Mouse (Mus musculus): Measurements from ENCODE around the gene Rnf24. TPM values are rescaled to one million over a fixed set of nuclear protein-coding genes. Genes with fewer than 3 reads are reported as not detected.
A peak's percentile ranks its signal among the peaks of the same experiment; 100 is the strongest.

Gene Rnf24
- polyA plus RNA-seq, 1 experiment from 2014 or later, result 2.9 TPM

DNA sequence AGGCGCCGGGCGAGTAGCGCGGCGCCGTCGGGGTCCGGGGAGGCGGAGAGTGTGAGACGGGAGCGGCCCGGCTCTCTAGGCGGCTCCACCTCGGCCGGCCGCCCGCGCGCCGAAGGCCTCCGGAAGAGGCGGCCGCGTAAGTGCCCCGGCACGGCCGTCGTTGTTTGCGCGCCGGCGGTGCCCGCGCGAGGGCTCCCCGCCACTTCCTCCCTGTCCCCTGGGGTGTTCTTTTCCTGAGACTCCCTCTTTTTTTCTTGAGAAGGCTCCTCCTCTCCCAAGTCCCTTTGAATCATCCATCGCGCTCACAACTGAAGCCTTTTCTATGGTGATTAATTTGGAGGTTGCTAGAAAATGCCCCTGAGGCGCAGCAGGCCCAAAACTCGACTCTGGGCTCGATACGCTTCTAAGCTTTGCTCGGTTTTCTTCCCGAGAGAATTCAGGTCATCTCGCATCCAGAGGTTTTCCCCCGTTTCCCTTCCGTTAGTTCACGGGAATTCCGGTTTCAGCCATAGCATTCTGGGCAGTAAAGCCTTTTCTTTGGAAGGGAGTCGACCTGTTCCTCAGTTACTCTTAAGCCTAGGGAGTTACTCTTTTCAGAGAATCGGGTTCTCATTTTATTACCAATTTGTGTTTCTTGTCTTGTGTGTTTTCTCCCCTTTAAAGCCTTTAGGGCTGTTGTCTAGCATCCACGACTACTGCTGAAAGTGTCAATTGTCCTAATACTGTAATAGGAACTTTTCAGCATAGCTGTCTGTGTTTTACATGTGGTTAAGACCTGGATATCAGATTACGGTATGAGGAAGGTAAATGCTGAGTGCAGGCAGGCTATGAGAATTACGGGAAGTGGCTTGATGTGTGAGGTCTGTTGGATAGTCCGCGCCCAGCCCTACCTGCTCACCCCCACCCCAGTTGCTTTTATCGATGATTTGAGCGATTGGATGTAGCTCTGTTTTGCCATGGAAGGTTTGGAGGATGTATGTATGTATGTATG lies 89.7 kb downstream of the Rnf24 start:
- peak overlapping the region; percentile 99 for H3K27ac ChIP-seq (ENCODE audit: low read length)
- H3K4me3 ChIP-seq (replicated peaks; ENCODE audit: low read length), result peak overlapping the region; percentile 85
- no peaks in the 10 kb centered on the region for H3K36me3 ChIP-seq (ENCODE audit: control insufficient read depth, insufficient read depth, low read length)
- H3K27me3 ChIP-seq (ENCODE audit: control insufficient read depth, insufficient read depth, low read length), result no peaks in the 10 kb centered on the region
- 1% methylated on average over 57 of the region's 59 CpGs for WGBS
- peak; percentile 78 for ATAC-seq (ENCODE audit: insufficient read depth, low FRiP score)
- H3K9ac ChIP-seq (ENCODE audit: low read length), result peak overlapping the region; percentile 98
- peaks cover 21% of the 10 kb centered on the region for H3K4me1 ChIP-seq (ENCODE audit: control insufficient read depth, insufficient read depth, low read length)
- H3K4me2 ChIP-seq (ENCODE audit: low read depth, low read length), result peak overlapping the region; percentile 66
- H3K9me3 ChIP-seq (replicated peaks; ENCODE audit: control insufficient read depth, low read length), result no peaks in the 10 kb centered on the region

DNA sequence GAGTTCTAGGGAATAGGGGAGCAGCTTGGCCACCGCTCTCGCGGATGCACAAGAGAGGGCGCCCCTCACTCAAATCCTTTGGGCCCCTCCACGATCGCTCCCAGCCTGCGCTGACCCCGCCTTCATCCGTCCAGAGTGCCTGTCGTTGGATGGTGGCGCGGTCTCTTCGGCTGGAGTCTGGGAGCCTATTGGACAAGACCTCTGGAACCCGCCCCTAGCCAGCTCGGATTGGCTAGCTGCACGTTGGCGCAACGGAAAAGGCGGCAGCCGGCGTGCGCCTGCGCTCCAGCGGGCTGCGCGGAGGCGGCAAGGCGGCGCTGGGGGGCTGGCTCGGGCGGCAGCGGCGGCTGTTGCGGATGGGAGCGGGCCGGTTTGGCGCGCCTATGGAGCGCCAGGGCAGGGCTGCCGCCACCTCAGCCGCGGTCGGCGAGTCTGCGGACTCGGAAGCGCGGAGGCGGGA lies 90.4 kb downstream of the Rnf24 start, which contains the start of gene Pank2:
TSS of gene Pank2 (plus strand) at position 283 of the 460 bp plus-strand sequence.
- H3K4me1 ChIP-seq (ENCODE audit: control insufficient read depth, insufficient read depth, low read length), result peaks cover 21% of the 10 kb centered on the region
- WGBS, result under 1% methylated on average over 49 of the region's 49 CpGs
- ATAC-seq (ENCODE audit: insufficient read depth, low FRiP score), result peak; percentile 99
- no peaks in the 10 kb centered on the region for H3K36me3 ChIP-seq (ENCODE audit: control insufficient read depth, insufficient read depth, low read length)
- no peaks in the 10 kb centered on the region for H3K27me3 ChIP-seq (ENCODE audit: control insufficient read depth, insufficient read depth, low read length)
- H3K4me3 ChIP-seq (replicated peaks; ENCODE audit: low read length), result peak within 1 kb of the TSS; percentile 85
- H3K4me2 ChIP-seq (ENCODE audit: low read depth, low read length), result peak within 1 kb of the TSS; percentile 66
- H3K27ac ChIP-seq (ENCODE audit: low read length), result peak within 1 kb of the TSS; percentile 99
- peak within 1 kb of the TSS; percentile 98 for H3K9ac ChIP-seq (ENCODE audit: low read length)
- no peaks in the 10 kb centered on the region for H3K9me3 ChIP-seq (replicated peaks; ENCODE audit: control insufficient read depth, low read length)

- peaks cover 21% of the 10 kb centered on the region for H3K4me1 ChIP-seq (ENCODE audit: control insufficient read depth, insufficient read depth, low read length)
- H3K27me3 ChIP-seq (ENCODE audit: control insufficient read depth, insufficient read depth, low read length), result no peaks in the 10 kb centered on the region
- H3K4me2 ChIP-seq (ENCODE audit: low read depth, low read length), result peak overlapping the region; percentile 55
- peak overlapping the region; percentile 85 for H3K4me3 ChIP-seq (replicated peaks; ENCODE audit: low read length)
- peak; percentile 57 for ATAC-seq (ENCODE audit: insufficient read depth, low FRiP score)
- H3K27ac ChIP-seq (ENCODE audit: low read length), result peak overlapping the region; percentile 96; the same call in 1 of the 2 replicates
- no peaks in the 10 kb centered on the region for H3K9me3 ChIP-seq (replicated peaks; ENCODE audit: control insufficient read depth, low read length)
- WGBS, result 5% methylated on average over 10 of the region's 10 CpGs
- peak overlapping the region; percentile 84 for H3K9ac ChIP-seq (ENCODE audit: low read length)
- H3K36me3 ChIP-seq (ENCODE audit: control insufficient read depth, insufficient read depth, low read length), result no peaks in the 10 kb centered on the region
Measured at GRCm38 (mm10) chr2:131261481-131262212, 91.0 kb downstream of the Rnf24 start.

- Histone ChIP-seq H3K9me3 (replicated peaks; ENCODE audit: control insufficient read depth, low read length) (no peaks in the 10 kb centered on the region), H3K4me3 (replicated peaks; ENCODE audit: low read length) (no peak overlapping the region), H3K4me1 (ENCODE audit: control insufficient read depth, insufficient read depth, low read length) (peaks cover 21% of the 10 kb centered on the region), H3K4me2 (ENCODE audit: low read depth, low read length) (no peak overlapping the region), H3K27ac (ENCODE audit: low read length) (peak overlapping the region; percentile 96; the same call in 1 of the 2 replicates), H3K9ac (ENCODE audit: low read length) (peak overlapping the region; percentile 32; the same call in 1 of the 2 replicates), H3K27me3 (ENCODE audit: control insufficient read depth, insufficient read depth, low read length) (no peaks in the 10 kb centered on the region), H3K36me3 (ENCODE audit: control insufficient read depth, insufficient read depth, low read length) (no peaks in the 10 kb centered on the region)
- ATAC-seq (ENCODE audit: insufficient read depth, low FRiP score), result no peak
- 22% methylated on average over 9 of the region's 9 CpGs for WGBS
Measured at GRCm38 (mm10) chr2:131260544-131261307, 92.0 kb downstream of the Rnf24 start.

GRCm38 (mm10) chr2:131258693-131259092 lies 94.0 kb downstream of the Rnf24 start:
- ATAC-seq (ENCODE audit: insufficient read depth, low FRiP score), result no peak
- Histone ChIP-seq H3K36me3 (ENCODE audit: control insufficient read depth, insufficient read depth, low read length) (no peaks in the 10 kb centered on the region), H3K4me2 (ENCODE audit: low read depth, low read length) (no peak overlapping the region), H3K27me3 (ENCODE audit: control insufficient read depth, insufficient read depth, low read length) (no peaks in the 10 kb centered on the region), H3K9ac (ENCODE audit: low read length) (no peak overlapping the region), H3K4me3 (replicated peaks; ENCODE audit: low read length) (no peak overlapping the region), H3K27ac (ENCODE audit: low read length) (no peak overlapping the region), H3K4me1 (ENCODE audit: control insufficient read depth, insufficient read depth, low read length) (peaks cover 10% of the 10 kb centered on the region; the same call in 1 of the 2 replicates), H3K9me3 (replicated peaks; ENCODE audit: control insufficient read depth, low read length) (no peaks in the 10 kb centered on the region)
- 74% methylated on average over 8 of the region's 8 CpGs for WGBS

DNA sequence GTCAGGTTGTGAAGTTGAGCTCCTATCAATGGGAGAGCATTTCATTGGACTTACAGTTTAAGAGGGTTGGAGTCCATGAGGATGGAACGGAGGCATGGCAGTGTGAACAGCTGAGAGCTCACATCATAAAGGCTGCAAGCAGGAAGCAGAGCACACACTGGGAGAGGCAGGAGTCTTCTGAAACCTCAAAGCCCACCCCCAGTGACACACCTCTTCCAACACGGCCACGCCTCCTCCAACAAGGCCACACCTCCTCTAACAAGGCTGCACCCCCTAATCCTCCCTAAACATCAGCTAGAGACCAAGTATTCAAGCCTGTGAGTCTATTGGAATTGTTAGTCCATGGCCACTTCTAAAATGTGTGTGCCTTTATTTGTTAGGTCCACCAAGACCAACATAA lies 97.0 kb downstream of the Rnf24 start:
- H3K4me2 ChIP-seq (ENCODE audit: low read depth, low read length), result no peak overlapping the region
- ATAC-seq (ENCODE audit: insufficient read depth, low FRiP score), result no peak
- H3K27me3 ChIP-seq (ENCODE audit: control insufficient read depth, insufficient read depth, low read length), result no peaks in the 10 kb centered on the region
- H3K27ac ChIP-seq (ENCODE audit: low read length), result no peak overlapping the region
- WGBS, result 59% methylated on average over 3 of the region's 3 CpGs
- no peaks in the 10 kb centered on the region for H3K36me3 ChIP-seq (ENCODE audit: control insufficient read depth, insufficient read depth, low read length)
- no peak overlapping the region for H3K4me3 ChIP-seq (replicated peaks; ENCODE audit: low read length)
- H3K9me3 ChIP-seq (replicated peaks; ENCODE audit: control insufficient read depth, low read length), result no peaks in the 10 kb centered on the region
- no peak overlapping the region for H3K9ac ChIP-seq (ENCODE audit: low read length)
- H3K4me1 ChIP-seq (ENCODE audit: control insufficient read depth, insufficient read depth, low read length), result peaks cover 16% of the 10 kb centered on the region

- ATAC-seq (ENCODE audit: insufficient read depth, low FRiP score), result no peak; the same call in 1 of the 2 replicates
- Histone ChIP-seq H3K9ac (ENCODE audit: low read length) (peak overlapping the region; percentile 46; the same call in 1 of the 2 replicates), H3K4me3 (replicated peaks; ENCODE audit: low read length) (no peak overlapping the region), H3K4me2 (ENCODE audit: low read depth, low read length) (peak overlapping the region; percentile 33), H3K4me1 (ENCODE audit: control insufficient read depth, insufficient read depth, low read length) (peaks cover 11% of the 10 kb centered on the region), H3K27me3 (ENCODE audit: control insufficient read depth, insufficient read depth, low read length) (no peaks in the 10 kb centered on the region), H3K36me3 (ENCODE audit: control insufficient read depth, insufficient read depth, low read length) (no peaks in the 10 kb centered on the region), H3K27ac (ENCODE audit: low read length) (peak overlapping the region; percentile 71), H3K9me3 (replicated peaks; ENCODE audit: control insufficient read depth, low read length) (no peaks in the 10 kb centered on the region)
- 54% methylated on average over 2 of the region's 2 CpGs for WGBS
Measured at GRCm38 (mm10) chr2:131254329-131254713, 98.4 kb downstream of the Rnf24 start.

- Histone ChIP-seq H3K4me2 (ENCODE audit: low read depth, low read length) (peak overlapping the region; percentile 33), H3K9ac (ENCODE audit: low read length) (peak overlapping the region; percentile 46; the same call in 1 of the 2 replicates), H3K9me3 (replicated peaks; ENCODE audit: control insufficient read depth, low read length) (no peaks in the 10 kb centered on the region), H3K4me1 (ENCODE audit: control insufficient read depth, insufficient read depth, low read length) (peaks cover 11% of the 10 kb centered on the region), H3K4me3 (replicated peaks; ENCODE audit: low read length) (no peak overlapping the region), H3K27me3 (ENCODE audit: control insufficient read depth, insufficient read depth, low read length) (no peaks in the 10 kb centered on the region), H3K36me3 (ENCODE audit: control insufficient read depth, insufficient read depth, low read length) (no peaks in the 10 kb centered on the region), H3K27ac (ENCODE audit: low read length) (peak overlapping the region; percentile 71)
- ATAC-seq (ENCODE audit: insufficient read depth, low FRiP score), result peak; percentile 88
- 10% methylated on average over 7 of the region's 7 CpGs for WGBS
Measured at GRCm38 (mm10) chr2:131253681-131254328, 98.9 kb downstream of the Rnf24 start.
